Mouse (Mus musculus) hindbrain, embryonic 14.5 days (tissue): ENCODE data around the gene Kpna7. TPM values are rescaled to one million over a fixed set of nuclear protein-coding genes. Genes with fewer than 3 reads are reported as not detected.
"Not testable (repeated sequence)": the region's sequence is repeated elsewhere in the genome, so short reads cannot be mapped to it uniquely, and the experiment has no call there.

ENCODE experiments used
- ATAC-seq: fragments of 200-750 bp; cut with Nextera tagmentation; 2 replicates; pipeline ENCODE4 v1.8.0; 2017; ENCODE audit warnings: moderate number of reproducible peaks, mild to moderate bottlenecking, moderate TSS enrichment, moderate library complexity; ENCODE audit not compliant: low FRiP score
- DNase-seq: peaks from one replicate; pipeline ENCODE4 v3.0.0-alpha.2; 2015; ENCODE audit warnings: low spot score
- H3K27ac ChIP-seq: fragments of 300-500 bp; sonication (generic); 2 replicates; pipeline ENCODE4 v1.5.1; 2014; ENCODE audit warnings: mild to moderate bottlenecking, moderate library complexity
- H3K27me3 ChIP-seq: fragments of 300-500 bp; sonication (generic); 2 replicates; pipeline ENCODE4 v1.6.1; 2014; ENCODE audit warnings: mild to moderate bottlenecking, low read length, mixed read lengths; ENCODE audit not compliant: control insufficient read depth, insufficient read depth
- H3K36me3 ChIP-seq: fragments of 300-500 bp; sonication (generic); replicated peaks from 2 replicates; pipeline ENCODE4 v1.6.1; 2014; ENCODE audit not compliant: control insufficient read depth, insufficient read depth
- H3K4me1 ChIP-seq: fragments of 300-500 bp; sonication (generic); replicated peaks from 2 replicates; pipeline ENCODE4 v1.6.1; 2014; ENCODE audit warnings: antibody characterized with exemption, low read length, mixed read lengths; ENCODE audit not compliant: control insufficient read depth, insufficient read depth
- H3K4me2 ChIP-seq: fragments of 300-500 bp; sonication (generic); replicated peaks from 2 replicates; pipeline ENCODE4 v1.6.1; 2014; ENCODE audit warnings: mild to moderate bottlenecking, moderate library complexity
- H3K4me3 ChIP-seq: fragments of 300-500 bp; sonication (generic); replicated peaks from 2 replicates; pipeline ENCODE4 v1.5.1; 2014; ENCODE audit warnings: mild to moderate bottlenecking, low read length
- H3K9ac ChIP-seq: fragments of 300-500 bp; sonication (generic); 2 replicates; pipeline ENCODE4 v1.6.1; 2014
- H3K9me3 ChIP-seq: fragments of 300-500 bp; sonication (generic); 2 replicates; pipeline ENCODE4 v1.6.1; 2016; ENCODE audit warnings: low read length; ENCODE audit not compliant: control insufficient read depth
- WGBS: fragments of 180-500 bp; shearing (Covaris S2); extraction: QIAGEN DNeasy Blood & Tissue Kit; methylation state at CpG from one replicate; pipeline ENCODE4 v1.1.7; 2014; 5-methylcytosine and 5-hydroxymethylcytosine counted together
- polyA plus RNA-seq: library from polyadenylated mRNA; unstranded; fragments of >200 nt; fragmentation: Nextera tagmentation; extraction: Ambion mirVana; gene quantifications from 2 replicates; pipeline ENCODE4 v1.2.1, GENCODE M21; 2014

Kpna7 gene
- polyA plus RNA-seq, 1 experiment from 2014 or later = not detected

- H3K27ac ChIP-seq = no peak overlapping the region
- H3K4me2 ChIP-seq = no peak overlapping the region
- WGBS = 88% methylated on average over 8 of the region's 8 CpGs
- no peak overlapping the region for H3K4me3 ChIP-seq
- peaks cover 20% of the 10 kb centered on the region for H3K27me3 ChIP-seq
- H3K36me3 ChIP-seq = peaks cover 40% of the 10 kb centered on the region
- no peaks in the 10 kb centered on the region for H3K9me3 ChIP-seq
- no peak for ATAC-seq
- no peaks in the 10 kb centered on the region; the same call in 1 of the 2 replicates for H3K4me1 ChIP-seq
- no peak overlapping the region for H3K9ac ChIP-seq
- DNase-seq = no peak
Measured at GRCm38 (mm10) chr5:145112566-145112965, 28.7 kb upstream of the Kpna7 start.

GRCm38 (mm10) chr5:145110401-145110800 is 26.6 kb upstream of the Kpna7 start:
- no peak overlapping the region for H3K4me2 ChIP-seq
- H3K36me3 ChIP-seq = peaks cover 61% of the 10 kb centered on the region
- H3K9ac ChIP-seq = no peak overlapping the region
- no peak overlapping the region for H3K27ac ChIP-seq
- WGBS = 93% methylated on average over 6 of the region's 6 CpGs
- H3K4me1 ChIP-seq = no peaks in the 10 kb centered on the region; the same call in 1 of the 2 replicates
- no peak for ATAC-seq
- H3K4me3 ChIP-seq = no peak overlapping the region
- no peaks in the 10 kb centered on the region for H3K9me3 ChIP-seq
- H3K27me3 ChIP-seq = peaks cover 20% of the 10 kb centered on the region
- no peak for DNase-seq

- no peak overlapping the region for H3K4me2 ChIP-seq
- no peak overlapping the region for H3K4me3 ChIP-seq
- DNase-seq (no peak), ATAC-seq (no peak)
- peaks cover 98% of the 10 kb centered on the region for H3K36me3 ChIP-seq
- H3K27me3 ChIP-seq = no peaks in the 10 kb centered on the region
- H3K27ac ChIP-seq = no peak overlapping the region
- H3K4me1 ChIP-seq = no peaks in the 10 kb centered on the region
- WGBS = 96% methylated on average over 9 of the region's 9 CpGs
- H3K9ac ChIP-seq = no peak overlapping the region
- H3K9me3 ChIP-seq = no peaks in the 10 kb centered on the region
Measured at GRCm38 (mm10) chr5:145105694-145106275, 22.0 kb upstream of the Kpna7 start.

GRCm38 (mm10) chr5:145104328-145104727 is 20.5 kb upstream of the Kpna7 start:
- no peak for DNase-seq
- Histone ChIP-seq H3K4me2 (no peak overlapping the region), H3K4me1 (no peaks in the 10 kb centered on the region), H3K36me3 (peaks cover 98% of the 10 kb centered on the region), H3K27me3 (no peaks in the 10 kb centered on the region), H3K9ac (no peak overlapping the region), H3K4me3 (no peak overlapping the region), H3K9me3 (no peaks in the 10 kb centered on the region), H3K27ac (no peak overlapping the region)
- 74% methylated on average over 9 of the region's 9 CpGs for WGBS
- ATAC-seq = peak; percentile 37; the same call in 1 of the 2 replicates

GRCm38 (mm10) chr5:145102706-145103105 is 18.9 kb upstream of the Kpna7 start:
- H3K9me3 ChIP-seq = no peaks in the 10 kb centered on the region
- DNase-seq (no peak), ATAC-seq (no peak)
- no peak overlapping the region for H3K4me3 ChIP-seq
- WGBS = 96% methylated on average over 4 of the region's 4 CpGs
- no peak overlapping the region for H3K27ac ChIP-seq
- no peak overlapping the region for H3K4me2 ChIP-seq
- peaks cover 99% of the 10 kb centered on the region for H3K36me3 ChIP-seq
- no peaks in the 10 kb centered on the region for H3K4me1 ChIP-seq
- no peaks in the 10 kb centered on the region for H3K27me3 ChIP-seq
- no peak overlapping the region for H3K9ac ChIP-seq

- 97% methylated on average over 11 of the region's 11 CpGs for WGBS
- not testable (repeated sequence) for H3K27me3 ChIP-seq
- peaks cover 99% of the 10 kb centered on the region for H3K36me3 ChIP-seq
Measured at GRCm38 (mm10) chr5:145101451-145101850, 17.6 kb upstream of the Kpna7 start.

GRCm38 (mm10) chr5:145100960-145101359 is 17.1 kb upstream of the Kpna7 start:
- Histone ChIP-seq H3K4me1 (no peaks in the 10 kb centered on the region), H3K4me3 (no peak overlapping the region), H3K36me3 (peaks cover 99% of the 10 kb centered on the region), H3K27ac (no peak overlapping the region), H3K27me3 (no peaks in the 10 kb centered on the region), H3K9ac (no peak overlapping the region), H3K4me2 (no peak overlapping the region), H3K9me3 (no peaks in the 10 kb centered on the region)
- DNase-seq (no peak), ATAC-seq (no peak)
- 96% methylated on average over 9 of the region's 9 CpGs for WGBS

More at GRCm38 (mm10) chr5:145101451-145101850, 17.6 kb upstream of the Kpna7 start:
- not testable (repeated sequence) for ATAC-seq, DNase-seq, H3K9me3 ChIP-seq, H3K4me1 ChIP-seq, H3K27ac ChIP-seq, H3K4me3 ChIP-seq, H3K4me2 ChIP-seq, H3K9ac ChIP-seq

- H3K27me3 ChIP-seq = no peaks in the 10 kb centered on the region
- DNase-seq (no peak), ATAC-seq (no peak)
- no peak overlapping the region for H3K27ac ChIP-seq
- H3K4me1 ChIP-seq = no peaks in the 10 kb centered on the region
- H3K9ac ChIP-seq = no peak overlapping the region
- peaks cover 99% of the 10 kb centered on the region for H3K36me3 ChIP-seq
- no peaks in the 10 kb centered on the region for H3K9me3 ChIP-seq
- no peak overlapping the region for H3K4me3 ChIP-seq
- whole genome bisulfite sequencing = 96% methylated on average over 10 of the region's 10 CpGs
- no peak overlapping the region for H3K4me2 ChIP-seq
Measured at GRCm38 (mm10) chr5:145098340-145098821, 14.6 kb upstream of the Kpna7 start.

- 96% methylated on average over 4 of the region's 4 CpGs for WGBS
- ATAC-seq = no peak
- no peak for DNase-seq
- H3K9me3 ChIP-seq = no peaks in the 10 kb centered on the region
- H3K4me2 ChIP-seq = no peak overlapping the region
- no peak overlapping the region for H3K9ac ChIP-seq
- no peak overlapping the region for H3K4me3 ChIP-seq
- H3K27ac ChIP-seq = no peak overlapping the region
- H3K4me1 ChIP-seq = no peaks in the 10 kb centered on the region
- H3K27me3 ChIP-seq = no peaks in the 10 kb centered on the region
- H3K36me3 ChIP-seq = peaks cover 98% of the 10 kb centered on the region
Measured at GRCm38 (mm10) chr5:145096195-145096594, 12.4 kb upstream of the Kpna7 start.
